Mouse (Mus musculus) small intestine, adult 10 weeks (tissue): Measurements from ENCODE around the gene Fbxw9. TPM values are rescaled to one million over a fixed set of nuclear protein-coding genes. Genes with fewer than 3 reads are reported as not detected.

Experiments used
- polyA plus RNA-seq: library from polyadenylated mRNA; stranded (reverse); fragments of 350-450 nt; fragmentation: Illumina TruSeq; extraction: RNeasy Lipid Tissue Mini Kit (QIAGEN cat#74804); gene quantifications from one replicate; pipeline ENCODE4 v1.2.3, GENCODE M21; 2014; ENCODE audit warnings: low replicate concordance

Fbxw9 gene
- polyA plus RNA-seq, result 1.4 TPM

GRCm38 (mm10) chr8:85059879-85060616, at the start of gene Fbxw9:
Fbxw9 (plus strand) TSS chr8:85060055.

DNA sequence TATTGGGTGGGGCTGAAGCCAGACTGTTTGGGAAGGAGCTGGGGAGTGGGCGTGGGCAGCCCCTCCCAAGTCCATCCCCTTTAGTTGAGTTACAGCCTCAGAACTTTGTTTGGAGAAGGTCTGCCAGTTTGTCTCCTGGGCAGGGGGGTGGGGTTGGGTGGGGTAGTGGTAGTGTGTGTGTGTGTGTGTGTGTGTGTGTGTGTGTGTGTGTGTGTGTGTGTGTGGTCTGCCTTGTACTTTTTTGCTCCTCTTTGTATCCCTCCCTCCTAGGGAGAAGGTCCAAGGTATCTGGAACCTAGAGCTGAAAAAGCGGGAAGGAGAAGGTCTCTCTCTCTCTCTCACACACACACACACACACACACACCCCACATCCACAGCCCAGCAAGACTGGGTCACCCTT, 45.4 kb upstream of the Fbxw9 start, which contains the start of gene Best2:
Gene Best2 (minus strand): TSS at position 101 of the 400 bp plus-strand sequence.

DNA sequence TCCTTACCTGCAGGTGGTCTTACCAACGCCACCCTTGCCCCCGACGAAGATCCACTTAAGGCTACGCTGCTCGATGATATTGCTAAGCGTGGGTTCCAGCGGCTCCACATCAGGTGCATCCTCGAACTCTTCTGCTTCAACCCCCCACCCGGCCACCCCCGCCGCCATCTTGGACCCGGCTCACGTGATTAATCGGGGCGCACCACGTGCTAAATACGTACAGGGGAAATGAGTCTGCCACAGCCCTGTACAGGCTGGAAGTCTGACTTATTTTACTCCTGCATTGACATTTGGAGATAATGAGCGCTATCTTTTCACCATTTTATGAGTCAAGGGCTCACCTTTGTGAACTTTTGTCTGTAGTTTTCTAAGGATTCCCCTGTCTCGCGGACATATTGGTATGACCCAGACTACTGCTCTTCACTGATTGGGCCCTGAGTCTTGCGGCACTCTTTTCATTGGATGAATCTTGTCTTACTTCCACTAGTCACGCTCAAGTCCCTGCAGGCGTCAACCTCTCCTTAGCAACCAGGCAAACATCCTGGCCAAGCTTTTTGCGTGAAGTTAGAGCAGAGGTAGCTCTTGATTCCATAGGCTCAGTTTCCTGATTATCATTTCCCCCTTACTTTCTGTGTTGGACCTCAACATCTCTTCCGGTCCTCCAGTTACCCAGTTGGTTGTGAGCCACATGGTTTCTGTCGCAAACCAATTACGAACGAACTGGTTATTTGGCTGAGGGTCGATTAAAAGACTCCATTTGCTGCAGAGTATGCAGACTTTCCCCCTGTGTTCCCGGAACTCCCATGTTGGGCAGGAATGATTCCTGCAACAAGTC, 34.5 kb upstream of the Fbxw9 start, which contains the start of gene Asna1:
Gene Asna1 (minus strand): TSS at position 184 of the 835 bp plus-strand sequence.

GRCm38 (mm10) chr8:85026670-85027515, 33.0 kb upstream of the Fbxw9 start, which contains the start of gene Trir:
Trir (plus strand) TSS chr8:85026823.

DNA sequence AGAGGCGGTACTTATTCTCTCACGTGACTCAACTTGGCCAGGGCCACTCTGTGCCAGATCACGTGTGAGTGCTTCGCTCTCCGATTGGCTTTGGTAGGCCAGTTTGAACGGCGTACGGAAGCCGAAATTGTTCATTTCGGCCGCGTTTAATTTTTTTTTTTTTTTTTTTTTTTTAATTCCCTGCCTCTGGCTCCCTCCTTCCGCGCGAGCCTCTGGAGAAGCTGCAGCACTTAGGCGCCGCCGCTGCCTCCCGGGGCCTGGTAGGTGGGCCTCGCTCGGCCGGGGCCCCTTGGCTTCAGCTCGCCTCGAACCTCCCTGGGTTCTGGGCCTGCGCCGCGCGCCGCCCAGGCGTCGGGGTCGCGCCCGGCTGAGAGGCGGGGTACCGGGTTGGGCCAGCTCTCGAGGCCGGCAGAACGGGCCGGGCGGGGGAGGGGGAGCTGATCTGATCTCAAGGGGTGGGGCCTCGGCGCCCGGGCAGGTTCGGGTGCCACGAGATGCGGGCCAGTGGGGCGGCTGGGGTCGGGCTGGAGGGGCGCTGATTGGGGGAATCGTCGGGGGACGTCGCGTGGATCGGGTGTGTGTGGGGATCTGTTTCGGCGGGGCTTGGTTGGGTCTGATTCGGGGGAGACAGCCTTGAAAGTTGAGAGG, 23.0 kb upstream of the Fbxw9 start, which contains the start of gene Tnpo2:
Gene Tnpo2 (plus strand): TSS at position 198 of the 648 bp plus-strand sequence.

DNA sequence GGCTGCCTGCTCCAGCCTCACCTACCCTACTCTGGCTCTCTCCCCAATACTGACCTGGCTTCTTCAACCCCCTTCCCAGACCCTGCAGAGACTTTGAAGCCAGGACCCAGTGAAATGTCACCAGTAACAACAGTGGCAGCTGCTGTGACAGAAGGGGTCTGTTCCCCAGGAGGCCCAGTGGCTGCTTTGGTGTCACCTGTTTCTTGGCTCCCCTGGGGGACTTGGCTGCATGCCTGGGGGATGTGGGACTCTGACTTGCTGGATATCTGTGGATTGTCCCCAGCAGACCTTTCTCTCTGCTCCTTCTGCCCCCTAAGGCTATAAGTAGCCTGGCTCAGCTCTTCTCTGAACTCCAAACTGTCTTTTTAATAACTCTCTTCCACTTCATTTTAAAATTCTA, 8.1 kb downstream of the Fbxw9 start, which contains the start of gene Gm5741:
Gene Gm5741 (minus strand): TSS at position 1 of the 400 bp plus-strand sequence.

DNA sequence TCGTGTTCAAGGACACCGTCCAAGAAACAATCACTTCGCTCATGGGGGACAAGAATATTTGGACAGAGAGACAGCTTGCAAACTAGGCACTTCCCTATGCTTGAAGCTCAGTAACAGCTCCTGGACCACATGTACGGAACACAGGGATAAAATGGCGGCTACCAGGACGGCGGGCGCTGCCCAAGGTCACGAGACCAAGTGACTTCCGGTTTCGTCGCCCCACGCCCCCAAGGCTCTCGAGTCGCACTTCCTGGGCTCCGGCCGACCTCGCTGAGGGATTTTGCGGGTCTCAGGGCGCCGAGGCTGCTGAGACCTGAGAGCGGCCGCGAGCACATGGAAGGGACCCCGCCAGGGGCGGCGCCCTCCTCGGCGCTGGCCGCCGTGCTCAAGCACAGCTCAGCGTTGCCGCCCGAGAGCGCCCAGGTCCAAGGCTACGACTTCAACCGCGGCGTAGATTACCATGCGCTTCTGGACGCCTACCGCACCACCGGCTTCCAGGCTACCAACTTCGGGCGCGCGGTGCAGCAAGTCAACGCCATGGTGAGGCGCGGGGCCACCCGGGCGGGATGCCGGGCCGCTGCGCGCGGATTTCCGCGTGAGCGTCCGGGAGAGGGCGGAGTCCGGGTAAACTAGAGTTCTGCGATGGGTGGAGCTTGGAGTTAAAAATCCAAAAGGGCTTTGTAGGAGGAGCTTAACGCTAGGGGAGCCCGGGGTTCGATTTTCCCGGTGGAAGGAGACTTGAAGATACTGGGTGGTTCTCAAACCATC, 11.8 kb downstream of the Fbxw9 start, which contains the start of gene Dhps:
Gene Dhps (plus strand): TSS at position 244 of the 768 bp plus-strand sequence.

GRCm38 (mm10) chr8:85080532-85081215, 20.8 kb downstream of the Fbxw9 start, which contains the start of gene Wdr83os:
Wdr83os (plus strand) TSS chr8:85080740.

DNA sequence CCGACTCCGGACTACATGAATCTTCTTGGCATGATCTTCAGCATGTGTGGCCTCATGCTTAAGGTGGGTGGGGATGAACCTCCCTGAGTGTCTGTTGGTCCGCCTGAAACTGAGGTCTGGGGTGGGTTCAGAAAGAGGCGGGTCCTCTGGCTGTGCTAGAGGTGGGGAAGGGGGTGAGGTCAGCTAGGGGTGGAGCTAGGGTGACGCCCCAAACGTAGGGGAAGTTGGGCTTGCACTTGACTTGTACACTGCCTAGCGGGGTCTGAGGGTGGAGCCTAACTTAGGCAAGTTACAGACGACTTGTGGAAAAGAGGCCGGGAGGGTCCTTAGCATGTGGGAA, 21.3 kb downstream of the Fbxw9 start, which contains the start of gene Wdr83:
Gene Wdr83 (minus strand): TSS at position 91 of the 340 bp plus-strand sequence.

GRCm38 (mm10) chr8:85083108-85083813, 23.4 kb downstream of the Fbxw9 start, which contains the start of gene Man2b1:
Man2b1 (plus strand) TSS chr8:85083270.

Other genes starting within 250 kb of the Fbxw9 start
- gene Dand5, start 237.2 kb upstream of the Fbxw9 start, polyA plus RNA-seq, result 0.89 TPM
- gene Gadd45gip1, start 228.5 kb upstream of the Fbxw9 start, polyA plus RNA-seq, result not detected
- gene Rad23a, start 219.4 kb upstream of the Fbxw9 start, polyA plus RNA-seq, result 1.3 TPM
- 432 TPM for gene Calr, start 213.1 kb upstream of the Fbxw9 start, polyA plus RNA-seq
- 1.9 TPM for gene Farsa, start 203.1 kb upstream of the Fbxw9 start, polyA plus RNA-seq
- 10.3 TPM for gene Syce2, start 187.9 kb upstream of the Fbxw9 start, polyA plus RNA-seq
- gene Gcdh, start 166.1 kb upstream of the Fbxw9 start, polyA plus RNA-seq, result 33.1 TPM
- gene Klf1, start 158.1 kb upstream of the Fbxw9 start, polyA plus RNA-seq, result not detected
- gene Dnase2a, start 151.5 kb upstream of the Fbxw9 start, polyA plus RNA-seq, result 3.7 TPM
- not detected for gene Mast1, start 122.7 kb upstream of the Fbxw9 start, polyA plus RNA-seq
- not detected for gene Rtbdn, start 113.1 kb upstream of the Fbxw9 start, polyA plus RNA-seq
- gene Gm49661, start 90.6 kb upstream of the Fbxw9 start, polyA plus RNA-seq, result not detected
- gene Prdx2, start 90.5 kb upstream of the Fbxw9 start, polyA plus RNA-seq, result 14.6 TPM
- 1.1 TPM for gene Rnaseh2a, start 90.3 kb upstream of the Fbxw9 start, polyA plus RNA-seq
- gene Junb, start 81.3 kb upstream of the Fbxw9 start, polyA plus RNA-seq, result 1.7 TPM
- gene Hook2, start 69.5 kb upstream of the Fbxw9 start, polyA plus RNA-seq, result 34.3 TPM
- not detected for gene Best2, start 45.5 kb upstream of the Fbxw9 start, polyA plus RNA-seq
- gene Asna1, start 34.8 kb upstream of the Fbxw9 start, polyA plus RNA-seq, result 3.8 TPM
- gene Trir, start 33.2 kb upstream of the Fbxw9 start, polyA plus RNA-seq, result 5.6 TPM
- 3.5 TPM for gene Tnpo2, start 23.1 kb upstream of the Fbxw9 start, polyA plus RNA-seq
- gene Gm5741, start 7.9 kb downstream of the Fbxw9 start, polyA plus RNA-seq, result not detected
- 17.0 TPM for gene Dhps, start 11.7 kb downstream of the Fbxw9 start, polyA plus RNA-seq
- gene Wdr83os, start 20.7 kb downstream of the Fbxw9 start, polyA plus RNA-seq, result 3.7 TPM
- 2.0 TPM for gene Wdr83, start 21.3 kb downstream of the Fbxw9 start, polyA plus RNA-seq
- 3.0 TPM for gene Man2b1, start 23.2 kb downstream of the Fbxw9 start, polyA plus RNA-seq
- 3.0 TPM for gene Zfp791, start 63.0 kb downstream of the Fbxw9 start, polyA plus RNA-seq
- gene Cks1brt, start 91.9 kb downstream of the Fbxw9 start, polyA plus RNA-seq, result not detected
- not detected for gene Olfr371, start 165.9 kb downstream of the Fbxw9 start, polyA plus RNA-seq
- gene Orc6, start 239.6 kb downstream of the Fbxw9 start, polyA plus RNA-seq, result 45.0 TPM
- 304 TPM for gene Vps35, start 239.7 kb downstream of the Fbxw9 start, polyA plus RNA-seq